Mouse (Mus musculus) liver (tissue): ENCODE data around the gene AC131692.1.

Experiments used
- DNase-seq: peaks from one replicate; pipeline ENCODE4 v3.0.0-alpha.2; 2020; ENCODE audit warnings: mixed read lengths

The AC131692.1 gene

DNA sequence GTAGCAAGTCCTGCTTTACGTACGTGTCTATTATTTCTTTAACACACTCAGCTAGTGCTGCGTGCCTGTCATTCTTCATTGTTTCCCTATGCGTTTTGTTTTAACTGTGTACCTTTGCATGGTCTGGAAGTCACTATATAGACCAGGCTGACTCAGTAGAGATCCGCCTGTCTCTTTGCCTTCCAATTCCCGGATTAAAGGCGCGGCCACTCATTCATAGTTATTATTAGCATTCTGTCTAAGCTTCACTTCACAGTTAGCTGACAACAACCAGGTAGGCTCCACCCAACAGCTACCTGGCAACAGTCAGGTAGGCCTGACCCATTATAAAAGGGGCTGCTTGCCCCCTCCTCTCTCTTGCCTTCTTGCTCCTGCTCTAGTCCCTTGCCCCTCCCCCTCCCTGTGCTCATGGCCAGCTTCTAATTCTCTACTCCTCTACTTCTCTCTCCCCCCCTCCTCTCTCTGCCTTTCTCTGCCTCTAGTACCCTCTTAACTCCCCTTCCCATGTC is 24.5 kb downstream of the AC131692.1 start:
- no peak for DNase-seq

GRCm38 (mm10) chr19:6121761-6122160 is 27.5 kb downstream of the AC131692.1 start:
- DNase-seq = peak; percentile 47

GRCm38 (mm10) chr19:6123330-6123729 is 29.1 kb downstream of the AC131692.1 start:
- no peak for DNase-seq

DNA sequence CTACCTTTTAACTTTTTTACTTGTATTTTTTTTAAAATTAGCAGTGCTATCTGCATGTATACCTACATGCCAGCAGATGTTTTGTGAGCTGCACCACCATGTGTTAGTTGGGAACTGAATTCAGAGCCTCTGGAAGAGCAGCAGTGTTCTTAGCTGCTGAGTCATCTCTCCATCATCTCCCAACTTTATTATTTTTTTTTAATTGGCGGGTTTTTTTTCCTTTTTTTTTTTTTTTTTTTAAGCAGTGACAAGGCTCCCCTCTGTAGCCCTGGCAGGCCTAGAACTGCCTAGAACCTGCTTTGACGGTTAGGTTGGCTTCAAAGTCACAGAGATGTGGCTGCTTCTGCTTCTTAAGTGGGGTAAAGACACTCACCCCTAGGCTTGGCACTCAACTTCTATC is 30.7 kb downstream of the AC131692.1 start:
- no peak for DNase-seq

DNA sequence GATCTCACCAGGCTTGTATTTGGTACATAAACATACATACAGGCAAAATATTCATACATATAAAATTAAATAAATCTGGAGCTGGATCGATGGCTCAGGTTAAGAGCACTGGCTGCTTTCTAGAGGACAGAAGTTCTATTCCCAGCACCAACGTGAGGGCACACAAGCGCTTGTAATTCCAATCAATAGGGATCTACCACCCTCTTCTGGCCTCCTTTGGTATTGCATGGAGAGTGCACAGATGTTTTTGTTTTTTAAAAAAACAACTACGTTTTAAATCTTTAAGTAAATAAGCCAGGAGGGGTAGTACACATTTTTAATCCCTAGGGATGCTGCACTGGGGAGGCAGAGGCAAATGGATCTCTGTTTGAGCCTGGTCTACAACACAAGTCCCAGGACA is 32.1 kb downstream of the AC131692.1 start:
- peak; percentile 74 for DNase-seq

DNA sequence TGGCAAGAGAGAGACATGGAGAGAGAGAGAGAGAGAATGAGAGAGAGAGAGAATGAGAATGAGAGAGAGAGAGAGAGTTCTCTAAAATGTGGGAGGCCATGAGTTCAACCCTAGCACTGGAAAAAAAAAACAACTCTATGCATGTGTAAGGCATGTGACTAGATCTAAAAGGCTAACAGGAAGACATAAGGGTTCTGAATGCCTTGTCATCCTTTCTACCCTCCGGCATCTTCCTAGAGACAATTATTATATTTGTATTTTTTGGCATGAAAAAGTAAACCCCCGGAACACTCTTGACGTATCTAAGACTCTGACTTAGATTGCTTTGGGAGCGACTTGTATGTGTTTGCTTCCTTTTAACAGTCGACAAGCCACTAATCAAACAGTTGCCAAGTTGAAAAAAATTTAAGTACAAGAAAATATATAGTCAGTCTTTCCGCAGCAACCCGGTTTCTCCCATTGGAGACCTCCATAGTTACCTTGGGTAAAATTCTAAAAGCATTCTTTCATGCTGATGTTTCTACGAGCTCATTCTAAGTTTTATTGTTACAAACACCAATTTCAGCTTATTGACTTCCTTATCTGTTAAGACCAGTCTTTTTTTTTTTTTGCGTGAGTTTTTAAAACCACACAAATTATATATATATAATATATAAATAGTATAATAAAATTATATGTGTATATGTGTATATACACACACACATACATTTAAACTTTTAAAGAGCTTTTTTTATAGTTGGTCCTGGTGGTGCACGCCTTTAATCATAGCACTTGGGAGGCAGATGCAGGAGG is 32.8 kb downstream of the AC131692.1 start:
- no peak for DNase-seq

- peak; percentile 99 for DNase-seq
Measured at GRCm38 (mm10) chr19:6127760-6128341, 33.6 kb downstream of the AC131692.1 start, which contains the start of gene Snx15. Gene Snx15, minus strand, starts transcription at chr19:6128304.

DNA sequence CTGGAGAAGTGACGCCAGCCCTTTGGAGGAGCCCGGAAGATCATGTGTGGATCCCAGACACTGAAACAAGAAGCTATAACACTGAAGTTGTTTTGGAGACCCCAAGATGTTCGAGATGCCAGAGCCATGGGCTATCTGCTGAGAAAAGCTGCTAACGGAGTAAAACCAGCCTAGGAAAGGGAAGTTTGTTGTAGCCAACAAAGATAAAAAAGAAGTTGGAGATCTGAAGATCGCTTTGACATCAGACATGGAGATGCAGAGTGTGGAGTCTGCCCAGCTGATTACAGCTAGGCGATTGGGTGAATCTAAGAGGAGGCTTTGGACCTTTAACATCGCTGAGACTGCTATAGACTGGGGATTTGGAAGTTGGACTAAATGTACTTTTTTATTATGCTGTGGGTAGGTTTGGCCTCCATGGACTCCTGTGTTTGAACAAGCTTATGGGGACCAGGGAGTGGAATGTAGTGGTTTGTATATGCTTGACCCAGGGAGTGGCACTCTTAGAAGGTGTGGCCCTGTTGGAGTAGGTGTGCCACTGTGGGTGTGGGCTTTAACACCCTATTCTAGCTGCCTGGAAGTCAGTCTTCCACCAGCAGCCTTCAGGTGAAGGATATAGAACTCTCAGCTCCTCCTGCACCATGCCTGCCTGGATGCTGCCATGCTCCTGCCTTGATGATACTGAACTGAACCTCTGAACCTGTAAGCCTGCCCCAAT is 36.4 kb downstream of the AC131692.1 start:
- DNase-seq = peak; percentile 59

DNA sequence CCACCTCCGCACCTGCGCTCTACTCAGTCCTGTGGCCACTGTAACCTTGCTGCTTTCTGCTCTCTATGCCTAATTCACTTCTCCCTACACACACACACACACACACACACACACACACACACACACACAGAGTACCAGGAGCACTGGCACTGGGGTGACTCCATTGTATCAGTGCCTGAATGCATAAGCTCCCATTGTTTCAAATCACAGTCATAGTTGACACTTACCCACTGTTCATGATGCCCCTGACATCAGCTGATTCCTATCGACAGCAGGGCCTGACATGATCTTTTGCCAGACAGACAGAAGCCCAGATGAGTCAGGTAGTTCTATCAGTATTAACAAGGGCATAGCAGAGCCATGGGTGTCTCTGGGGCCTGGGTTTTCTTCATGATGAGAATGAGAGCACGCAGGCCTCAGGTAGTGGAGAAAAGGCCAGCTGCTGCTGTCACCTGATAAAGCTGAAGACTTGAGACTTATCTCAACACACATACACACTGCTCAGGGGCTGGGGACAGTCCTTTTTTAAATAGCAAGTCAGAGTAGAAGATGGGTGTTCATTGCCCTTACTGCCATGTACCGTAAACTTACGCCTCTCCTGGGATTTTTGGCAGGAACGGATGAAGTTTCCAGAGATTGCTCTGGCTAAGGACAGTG is 38.1 kb downstream of the AC131692.1 start:
- peak; percentile 84 for DNase-seq

GRCm38 (mm10) chr19:6133197-6133596 is 39.0 kb downstream of the AC131692.1 start:
- peak; percentile 57 for DNase-seq

DNA sequence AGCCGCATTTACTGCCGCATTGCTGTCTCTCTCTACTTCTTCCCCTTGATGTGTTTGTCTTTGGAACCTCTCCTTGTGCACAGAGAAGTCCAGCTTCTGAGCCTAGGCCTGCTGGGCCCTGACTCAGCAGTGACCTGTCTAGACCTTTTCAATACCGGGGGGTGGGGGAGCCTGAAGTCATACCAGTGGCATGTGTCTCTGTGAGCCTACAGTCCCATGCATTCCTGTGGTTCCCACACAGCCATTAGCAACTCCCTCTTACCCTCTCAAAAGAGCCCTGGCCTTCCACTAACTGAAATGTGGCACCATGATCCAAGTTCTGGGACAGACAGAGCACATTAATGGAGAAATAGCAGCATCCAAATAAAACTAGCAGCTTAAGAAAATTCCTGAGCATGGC is 42.2 kb downstream of the AC131692.1 start:
- no peak for DNase-seq

DNA sequence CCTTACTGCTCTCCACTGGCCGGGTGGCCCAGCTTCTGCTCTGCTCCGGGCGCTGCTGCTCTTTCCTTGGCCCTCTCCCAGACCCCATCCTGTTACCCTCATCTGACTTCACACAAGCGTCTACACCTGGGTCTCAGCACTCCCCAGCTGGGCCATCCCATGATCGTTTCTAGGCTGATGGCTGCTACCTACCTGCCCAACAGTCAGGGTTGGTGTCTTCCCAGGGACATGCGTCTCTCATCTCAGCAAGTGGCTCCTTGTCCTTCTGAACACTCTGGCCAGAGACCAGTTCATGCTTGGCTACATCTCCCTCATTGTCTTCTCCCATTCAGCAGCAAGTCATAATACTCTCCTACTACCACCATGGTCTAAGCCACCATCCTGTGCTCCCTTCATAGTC is 45.5 kb downstream of the AC131692.1 start:
- no peak for DNase-seq

- DNase-seq = no peak
Measured at GRCm38 (mm10) chr19:6140374-6140677, 46.1 kb downstream of the AC131692.1 start.

- DNase-seq = peak; percentile 96
Measured at GRCm38 (mm10) chr19:6140678-6141393, 46.6 kb downstream of the AC131692.1 start, which contains the start of gene Batf2. Gene Batf2, plus strand, starts transcription at chr19:6140983.

DNA sequence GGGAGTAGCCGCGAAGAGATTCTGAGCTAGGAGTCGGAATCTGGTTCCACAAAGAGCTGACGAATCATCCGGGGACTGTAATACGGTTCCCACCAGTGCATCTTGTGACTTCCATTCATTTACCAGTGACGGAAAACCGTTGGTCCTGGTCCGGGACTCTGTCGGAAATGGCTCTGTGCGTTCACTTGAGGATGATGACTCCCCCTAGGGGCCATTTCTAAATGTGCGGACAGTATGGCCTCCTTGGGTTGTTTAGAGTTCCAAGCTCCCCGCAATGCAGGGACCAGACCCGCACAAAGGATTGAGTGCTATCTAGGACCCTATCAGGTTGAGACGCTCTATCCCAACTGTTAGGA is 47.2 kb downstream of the AC131692.1 start, which contains the start of gene Arl2:
Gene Arl2 (minus strand): TSS at position 155 of the 356 bp plus-strand sequence.
- peak; percentile 87 for DNase-seq

- DNase-seq = no peak
Measured at GRCm38 (mm10) chr19:6144842-6145241, 50.6 kb downstream of the AC131692.1 start.
